Mouse (Mus musculus): ENCODE results near the gene Zdhhc24. TPM values are rescaled to one million over a fixed set of nuclear protein-coding genes. Genes with fewer than 3 reads are reported as not detected.
A peak's percentile ranks its signal among the peaks of the same experiment; 100 is the strongest.

The Zdhhc24 gene
- polyA plus RNA-seq, 1 experiment from 2014 or later: 12.2 TPM

- 44% methylated on average over 3 of the region's 3 CpGs for WGBS
- Histone ChIP-seq H3K4me2 (peak overlapping the region; percentile 36), H3K4me3 (ENCODE audit: low read depth, low read length) (no peak overlapping the region), H3K27ac (ENCODE audit: low read depth, low read length) (peak overlapping the region; percentile 56; the same call in 1 of the 2 replicates), H3K36me3 (ENCODE audit: control insufficient read depth, insufficient read depth, low read length) (no peaks in the 10 kb centered on the region; the same call in 1 of the 2 replicates), H3K27me3 (replicated peaks; ENCODE audit: control insufficient read depth, insufficient read depth, low read length) (no peaks in the 10 kb centered on the region), H3K9ac (ENCODE audit: low read depth, low read length) (0 out of 2 replicates have a peak overlapping the region, but pooled peaks have one; percentile 11), H3K4me1 (replicated peaks; ENCODE audit: control insufficient read depth, insufficient read depth, low read length) (peaks cover 15% of the 10 kb centered on the region), H3K9me3 (ENCODE audit: control insufficient read depth, low read length) (no peaks in the 10 kb centered on the region)
- peak; percentile 94 for ATAC-seq (replicated peaks; ENCODE audit: low FRiP score)
- no peak for DNase-seq (ENCODE audit: low spot score)
These were observed 13.3 kb downstream of the Zdhhc24 start for GRCm38 (mm10) chr19:4891798-4892197.

- H3K9me3 ChIP-seq (ENCODE audit: control insufficient read depth, low read length): no peaks in the 10 kb centered on the region
- no peak for ATAC-seq (replicated peaks; ENCODE audit: low FRiP score)
- no peak overlapping the region for H3K4me2 ChIP-seq
- no peak for DNase-seq (ENCODE audit: low spot score)
- H3K4me1 ChIP-seq (replicated peaks; ENCODE audit: control insufficient read depth, insufficient read depth, low read length): peaks cover 7% of the 10 kb centered on the region
- WGBS: 61% methylated on average over 21 of the region's 21 CpGs
- H3K27ac ChIP-seq (ENCODE audit: low read depth, low read length): no peak overlapping the region
- no peak overlapping the region for H3K4me3 ChIP-seq (ENCODE audit: low read depth, low read length)
- no peaks in the 10 kb centered on the region; the same call in 1 of the 2 replicates for H3K36me3 ChIP-seq (ENCODE audit: control insufficient read depth, insufficient read depth, low read length)
- no peak overlapping the region for H3K9ac ChIP-seq (ENCODE audit: low read depth, low read length)
- no peaks in the 10 kb centered on the region for H3K27me3 ChIP-seq (replicated peaks; ENCODE audit: control insufficient read depth, insufficient read depth, low read length)
These were observed 18.5 kb downstream of the Zdhhc24 start for GRCm38 (mm10) chr19:4896780-4897520.

GRCm38 (mm10) chr19:4898972-4899371 is 20.5 kb downstream of the Zdhhc24 start:
- DNase-seq (ENCODE audit: low spot score) (no peak), ATAC-seq (replicated peaks; ENCODE audit: low FRiP score) (no peak)
- WGBS: 69% methylated on average over 9 of the region's 9 CpGs
- no peak overlapping the region for H3K9ac ChIP-seq (ENCODE audit: low read depth, low read length)
- no peaks in the 10 kb centered on the region for H3K36me3 ChIP-seq (ENCODE audit: control insufficient read depth, insufficient read depth, low read length)
- H3K4me3 ChIP-seq (ENCODE audit: low read depth, low read length): no peak overlapping the region
- H3K27ac ChIP-seq (ENCODE audit: low read depth, low read length): no peak overlapping the region
- H3K27me3 ChIP-seq (replicated peaks; ENCODE audit: control insufficient read depth, insufficient read depth, low read length): no peaks in the 10 kb centered on the region
- no peak overlapping the region for H3K4me2 ChIP-seq
- no peaks in the 10 kb centered on the region for H3K4me1 ChIP-seq (replicated peaks; ENCODE audit: control insufficient read depth, insufficient read depth, low read length)
- H3K9me3 ChIP-seq (ENCODE audit: control insufficient read depth, low read length): no peaks in the 10 kb centered on the region

GRCm38 (mm10) chr19:4899888-4900287 is 21.4 kb downstream of the Zdhhc24 start:
- Histone ChIP-seq H3K4me1 (replicated peaks; ENCODE audit: control insufficient read depth, insufficient read depth, low read length) (no peaks in the 10 kb centered on the region), H3K9me3 (ENCODE audit: control insufficient read depth, low read length) (no peaks in the 10 kb centered on the region), H3K4me2 (no peak overlapping the region), H3K27ac (ENCODE audit: low read depth, low read length) (no peak overlapping the region), H3K36me3 (ENCODE audit: control insufficient read depth, insufficient read depth, low read length) (no peaks in the 10 kb centered on the region), H3K4me3 (ENCODE audit: low read depth, low read length) (no peak overlapping the region), H3K9ac (ENCODE audit: low read depth, low read length) (no peak overlapping the region), H3K27me3 (replicated peaks; ENCODE audit: control insufficient read depth, insufficient read depth, low read length) (no peaks in the 10 kb centered on the region)
- ATAC-seq (replicated peaks; ENCODE audit: low FRiP score): no peak
- DNase-seq (ENCODE audit: low spot score): no peak
- WGBS: 46% methylated on average over 3 of the region's 3 CpGs

GRCm38 (mm10) chr19:4905979-4906794 is 27.7 kb downstream of the Zdhhc24 start, which contains the start of gene Bbs1:
Gene Bbs1 (minus strand): TSS chr19:4906628.
- peak within 1 kb of the TSS; percentile 75 for H3K4me2 ChIP-seq
- 10% methylated on average over 31 of the region's 31 CpGs for WGBS
- peak within 1 kb of the TSS; percentile 53; the same call in 1 of the 2 replicates for H3K9ac ChIP-seq (ENCODE audit: low read depth, low read length)
- peak within 1 kb of the TSS; percentile 73 for H3K4me3 ChIP-seq (ENCODE audit: low read depth, low read length)
- H3K9me3 ChIP-seq (ENCODE audit: control insufficient read depth, low read length): no peaks in the 10 kb centered on the region
- peak; percentile 61 for ATAC-seq (replicated peaks; ENCODE audit: low FRiP score)
- H3K27me3 ChIP-seq (replicated peaks; ENCODE audit: control insufficient read depth, insufficient read depth, low read length): no peaks in the 10 kb centered on the region
- H3K27ac ChIP-seq (ENCODE audit: low read depth, low read length): no peak within 1 kb of the TSS
- DNase-seq (ENCODE audit: low spot score): peak; percentile 74
- H3K4me1 ChIP-seq (replicated peaks; ENCODE audit: control insufficient read depth, insufficient read depth, low read length): no peaks in the 10 kb centered on the region
- peaks cover 18% of the 10 kb centered on the region for H3K36me3 ChIP-seq (ENCODE audit: control insufficient read depth, insufficient read depth, low read length)

GRCm38 (mm10) chr19:4908107-4908506 is 29.6 kb downstream of the Zdhhc24 start:
- ATAC-seq (replicated peaks; ENCODE audit: low FRiP score) (no peak), DNase-seq (ENCODE audit: low spot score) (no peak)
- WGBS: 79% methylated on average over 4 of the region's 4 CpGs
- no peak overlapping the region for H3K4me3 ChIP-seq (ENCODE audit: low read depth, low read length)
- H3K36me3 ChIP-seq (ENCODE audit: control insufficient read depth, insufficient read depth, low read length): peaks cover 23% of the 10 kb centered on the region
- H3K9ac ChIP-seq (ENCODE audit: low read depth, low read length): no peak overlapping the region
- H3K27ac ChIP-seq (ENCODE audit: low read depth, low read length): no peak overlapping the region
- no peaks in the 10 kb centered on the region for H3K27me3 ChIP-seq (replicated peaks; ENCODE audit: control insufficient read depth, insufficient read depth, low read length)
- no peaks in the 10 kb centered on the region for H3K4me1 ChIP-seq (replicated peaks; ENCODE audit: control insufficient read depth, insufficient read depth, low read length)
- no peak overlapping the region for H3K4me2 ChIP-seq
- H3K9me3 ChIP-seq (ENCODE audit: control insufficient read depth, low read length): no peaks in the 10 kb centered on the region

GRCm38 (mm10) chr19:4909376-4909775 is 30.9 kb downstream of the Zdhhc24 start:
- WGBS: 88% methylated on average over 7 of the region's 7 CpGs

GRCm38 (mm10) chr19:4915924-4916603 is 37.6 kb downstream of the Zdhhc24 start:
- Histone ChIP-seq H3K9me3 (ENCODE audit: control insufficient read depth, low read length) (no peaks in the 10 kb centered on the region), H3K27ac (ENCODE audit: low read depth, low read length) (no peak overlapping the region), H3K4me1 (replicated peaks; ENCODE audit: control insufficient read depth, insufficient read depth, low read length) (no peaks in the 10 kb centered on the region), H3K36me3 (ENCODE audit: control insufficient read depth, insufficient read depth, low read length) (peaks cover 50% of the 10 kb centered on the region), H3K4me2 (no peak overlapping the region), H3K27me3 (replicated peaks; ENCODE audit: control insufficient read depth, insufficient read depth, low read length) (no peaks in the 10 kb centered on the region), H3K9ac (ENCODE audit: low read depth, low read length) (no peak overlapping the region), H3K4me3 (ENCODE audit: low read depth, low read length) (no peak overlapping the region)
- DNase-seq (ENCODE audit: low spot score): no peak
- ATAC-seq (replicated peaks; ENCODE audit: low FRiP score): no peak
- 91% methylated on average over 15 of the region's 15 CpGs for WGBS

More at GRCm38 (mm10) chr19:4909376-4909775, 30.9 kb downstream of the Zdhhc24 start:
- no peaks in the 10 kb centered on the region for H3K9me3 ChIP-seq (ENCODE audit: control insufficient read depth, low read length)
- H3K27ac ChIP-seq (ENCODE audit: low read depth, low read length): no peak overlapping the region
- ATAC-seq (replicated peaks; ENCODE audit: low FRiP score) (no peak), DNase-seq (ENCODE audit: low spot score) (no peak)
- peaks cover 34% of the 10 kb centered on the region for H3K36me3 ChIP-seq (ENCODE audit: control insufficient read depth, insufficient read depth, low read length)
- H3K4me2 ChIP-seq: no peak overlapping the region
- no peaks in the 10 kb centered on the region for H3K27me3 ChIP-seq (replicated peaks; ENCODE audit: control insufficient read depth, insufficient read depth, low read length)
- no peak overlapping the region for H3K4me3 ChIP-seq (ENCODE audit: low read depth, low read length)
- H3K4me1 ChIP-seq (replicated peaks; ENCODE audit: control insufficient read depth, insufficient read depth, low read length): no peaks in the 10 kb centered on the region
- no peak overlapping the region for H3K9ac ChIP-seq (ENCODE audit: low read depth, low read length)
